Mouse (Mus musculus): ENCODE measurements at regions not wholly inside any gene's neighbourhood (a gene's known extent, or its start where the extent isn't known, plus 50 kb on each side); places are given as distances from the start of the nearest gene placed in this dataset.

GRCm38 (mm10) chr7:78045456-78045855, 692.4 kb downstream of the Ntrk3 start:
- no peak overlapping the region for H3K27ac ChIP-seq
- H3K27me3 ChIP-seq (ENCODE audit: low read depth, poor library complexity, severe bottlenecking) = no peaks in the 10 kb centered on the region
- no peaks in the 10 kb centered on the region for H3K36me3 ChIP-seq
- H3K9me3 ChIP-seq (replicated peaks) = no peaks in the 10 kb centered on the region
- H3K4me1 ChIP-seq = no peaks in the 10 kb centered on the region
- 63% methylated on average over 5 of the region's 5 CpGs for WGBS
- H3K4me3 ChIP-seq = no peak overlapping the region
- DNase-seq (ENCODE audit: low spot score) = no peak

GRCm38 (mm10) chr7:78031032-78031431, 706.8 kb downstream of the Ntrk3 start:
- H3K4me3 ChIP-seq = no peak overlapping the region
- no peaks in the 10 kb centered on the region for H3K27me3 ChIP-seq (ENCODE audit: low read depth, poor library complexity, severe bottlenecking)
- 71% methylated on average over 2 of the region's 2 CpGs for WGBS
- no peak for DNase-seq (ENCODE audit: low spot score)
- H3K4me1 ChIP-seq = peaks cover 5% of the 10 kb centered on the region; the same call in 1 of the 2 replicates
- no peaks in the 10 kb centered on the region for H3K9me3 ChIP-seq (replicated peaks)
- no peaks in the 10 kb centered on the region for H3K36me3 ChIP-seq
- H3K27ac ChIP-seq = no peak overlapping the region

GRCm38 (mm10) chr7:78026992-78027615, 710.7 kb downstream of the Ntrk3 start:
- Histone ChIP-seq H3K9me3 (replicated peaks) (no peaks in the 10 kb centered on the region), H3K27me3 (ENCODE audit: low read depth, poor library complexity, severe bottlenecking) (no peaks in the 10 kb centered on the region), H3K36me3 (no peaks in the 10 kb centered on the region), H3K4me3 (no peak overlapping the region), H3K4me1 (peaks cover 5% of the 10 kb centered on the region; the same call in 1 of the 2 replicates), H3K27ac (no peak overlapping the region)
- 59% methylated on average over 4 of the region's 4 CpGs for WGBS
- no peak for DNase-seq (ENCODE audit: low spot score)

GRCm38 (mm10) chr7:78023591-78023990, 714.2 kb downstream of the Ntrk3 start:
- no peaks in the 10 kb centered on the region for H3K27me3 ChIP-seq (ENCODE audit: low read depth, poor library complexity, severe bottlenecking)
- no peak overlapping the region for H3K27ac ChIP-seq
- 93% methylated on average over 1 of the region's 1 CpGs for WGBS
- H3K36me3 ChIP-seq = no peaks in the 10 kb centered on the region
- H3K4me3 ChIP-seq = no peak overlapping the region
- DNase-seq (ENCODE audit: low spot score) = no peak
- H3K9me3 ChIP-seq (replicated peaks) = no peaks in the 10 kb centered on the region
- H3K4me1 ChIP-seq = peaks cover 5% of the 10 kb centered on the region; the same call in 1 of the 2 replicates

- no peak overlapping the region for H3K4me3 ChIP-seq
- peaks cover 5% of the 10 kb centered on the region; the same call in 1 of the 2 replicates for H3K4me1 ChIP-seq
- no peaks in the 10 kb centered on the region for H3K36me3 ChIP-seq
- no peaks in the 10 kb centered on the region for H3K27me3 ChIP-seq (ENCODE audit: low read depth, poor library complexity, severe bottlenecking)
- WGBS = 81% methylated on average over 3 of the region's 3 CpGs
- H3K9me3 ChIP-seq (replicated peaks) = no peaks in the 10 kb centered on the region
- DNase-seq (ENCODE audit: low spot score) = no peak
- no peak overlapping the region for H3K27ac ChIP-seq
Observed at GRCm38 (mm10) chr7:78023075-78023474, 714.7 kb downstream of the Ntrk3 start.

GRCm38 (mm10) chr7:78013631-78014030, 724.2 kb downstream of the Ntrk3 start:
- Histone ChIP-seq H3K27ac (no peak overlapping the region), H3K4me3 (no peak overlapping the region), H3K4me1 (no peaks in the 10 kb centered on the region), H3K9me3 (replicated peaks) (no peaks in the 10 kb centered on the region), H3K27me3 (ENCODE audit: low read depth, poor library complexity, severe bottlenecking) (no peaks in the 10 kb centered on the region), H3K36me3 (no peaks in the 10 kb centered on the region)
- WGBS = 73% methylated on average over 6 of the region's 6 CpGs
- DNase-seq (ENCODE audit: low spot score) = no peak

- no peaks in the 10 kb centered on the region for H3K36me3 ChIP-seq
- WGBS = 85% methylated on average over 2 of the region's 2 CpGs
Observed at GRCm38 (mm10) chr7:78003086-78003485, 734.7 kb downstream of the Ntrk3 start.

GRCm38 (mm10) chr7:77993840-77994239, 744.0 kb downstream of the Ntrk3 start:
- H3K4me1 ChIP-seq = no peaks in the 10 kb centered on the region
- H3K36me3 ChIP-seq = no peaks in the 10 kb centered on the region
- H3K9me3 ChIP-seq (replicated peaks) = no peaks in the 10 kb centered on the region
- no peak overlapping the region for H3K27ac ChIP-seq
- H3K27me3 ChIP-seq (ENCODE audit: low read depth, poor library complexity, severe bottlenecking) = peaks cover 6% of the 10 kb centered on the region; the same call in 1 of the 2 replicates
- no peak for DNase-seq (ENCODE audit: low spot score)
- H3K4me3 ChIP-seq = no peak overlapping the region
- 83% methylated on average over 2 of the region's 2 CpGs for WGBS

More at GRCm38 (mm10) chr7:78003086-78003485, 734.7 kb downstream of the Ntrk3 start:
- Histone ChIP-seq H3K4me1 (no peaks in the 10 kb centered on the region), H3K27ac (no peak overlapping the region), H3K9me3 (replicated peaks) (no peaks in the 10 kb centered on the region), H3K4me3 (no peak overlapping the region), H3K27me3 (ENCODE audit: low read depth, poor library complexity, severe bottlenecking) (no peaks in the 10 kb centered on the region)
- no peak for DNase-seq (ENCODE audit: low spot score)

- no peaks in the 10 kb centered on the region for H3K36me3 ChIP-seq
- H3K4me1 ChIP-seq = no peaks in the 10 kb centered on the region
- no peaks in the 10 kb centered on the region for H3K9me3 ChIP-seq (replicated peaks)
- WGBS = 64% methylated on average over 10 of the region's 10 CpGs
- H3K27ac ChIP-seq = no peak overlapping the region
- no peak for DNase-seq (ENCODE audit: low spot score)
- H3K4me3 ChIP-seq = no peak overlapping the region
- peaks cover 6% of the 10 kb centered on the region; the same call in 1 of the 2 replicates for H3K27me3 ChIP-seq (ENCODE audit: low read depth, poor library complexity, severe bottlenecking)
Observed at GRCm38 (mm10) chr7:77990150-77990549, 747.7 kb downstream of the Ntrk3 start.

GRCm38 (mm10) chr7:77988177-77988576, 749.6 kb downstream of the Ntrk3 start:
- Histone ChIP-seq H3K36me3 (no peaks in the 10 kb centered on the region), H3K27me3 (ENCODE audit: low read depth, poor library complexity, severe bottlenecking) (peaks cover 6% of the 10 kb centered on the region; the same call in 1 of the 2 replicates), H3K27ac (no peak overlapping the region), H3K9me3 (replicated peaks) (no peaks in the 10 kb centered on the region), H3K4me1 (no peaks in the 10 kb centered on the region), H3K4me3 (no peak overlapping the region)
- DNase-seq (ENCODE audit: low spot score) = no peak
- WGBS = 65% methylated on average over 5 of the region's 5 CpGs

- Histone ChIP-seq H3K4me3 (no peak overlapping the region), H3K4me1 (no peaks in the 10 kb centered on the region), H3K36me3 (no peaks in the 10 kb centered on the region), H3K9me3 (replicated peaks) (no peaks in the 10 kb centered on the region), H3K27ac (no peak overlapping the region), H3K27me3 (ENCODE audit: low read depth, poor library complexity, severe bottlenecking) (peaks cover 31% of the 10 kb centered on the region)
- WGBS = 65% methylated on average over 2 of the region's 2 CpGs
- no peak for DNase-seq (ENCODE audit: low spot score)
Observed at GRCm38 (mm10) chr7:77966658-77967057, 771.2 kb downstream of the Ntrk3 start.

- no peaks in the 10 kb centered on the region for H3K27me3 ChIP-seq (ENCODE audit: low read depth, poor library complexity, severe bottlenecking)
- 73% methylated on average over 2 of the region's 2 CpGs for WGBS
- DNase-seq (ENCODE audit: low spot score) = no peak
Observed at GRCm38 (mm10) chr7:77933366-77933765, 804.4 kb downstream of the Ntrk3 start.

GRCm38 (mm10) chr7:77928479-77929467, 809.0 kb downstream of the Ntrk3 start:
- WGBS = 90% methylated on average over 4 of the region's 4 CpGs
- DNase-seq (ENCODE audit: low spot score) = no peak
- no peak overlapping the region for H3K27ac ChIP-seq

More at GRCm38 (mm10) chr7:77933366-77933765, 804.4 kb downstream of the Ntrk3 start:
- Histone ChIP-seq H3K4me1 (no peaks in the 10 kb centered on the region), H3K9me3 (replicated peaks) (no peaks in the 10 kb centered on the region), H3K36me3 (no peaks in the 10 kb centered on the region), H3K27ac (no peak overlapping the region), H3K4me3 (no peak overlapping the region)

More at GRCm38 (mm10) chr7:77928479-77929467, 809.0 kb downstream of the Ntrk3 start:
- H3K27me3 ChIP-seq (ENCODE audit: low read depth, poor library complexity, severe bottlenecking) = no peaks in the 10 kb centered on the region
- H3K4me3 ChIP-seq = no peak overlapping the region
- no peaks in the 10 kb centered on the region for H3K4me1 ChIP-seq
- no peaks in the 10 kb centered on the region for H3K36me3 ChIP-seq
- no peaks in the 10 kb centered on the region for H3K9me3 ChIP-seq (replicated peaks)
